In the genomic region with DNA sequence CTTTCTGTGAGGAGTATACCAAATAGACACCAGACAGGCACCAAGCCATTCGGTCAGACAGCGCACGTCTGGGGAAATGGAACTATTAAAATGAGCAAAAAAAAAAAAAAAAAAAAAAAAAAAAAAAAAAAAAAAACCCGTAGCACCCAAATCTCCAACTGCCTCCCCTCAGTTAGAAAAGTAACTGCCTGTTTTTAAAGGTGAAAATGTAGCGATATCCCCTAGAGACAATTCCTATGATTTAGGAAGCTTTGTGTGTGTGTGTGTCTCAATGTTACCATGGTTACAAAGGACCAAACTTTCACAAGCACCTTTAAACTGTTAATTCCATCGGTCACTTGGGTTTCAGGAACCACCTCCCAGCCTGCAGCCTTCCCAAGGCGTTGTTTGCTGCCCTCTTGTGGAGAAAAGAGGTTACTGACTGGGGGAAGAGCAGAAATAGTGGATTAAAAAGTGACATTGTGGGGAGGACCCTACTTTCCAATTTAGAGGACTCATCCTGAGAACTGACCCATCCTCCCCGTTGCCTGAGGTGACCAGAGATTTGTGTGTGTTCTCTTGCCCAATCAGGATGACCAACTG, we compare ENCODE assay signal across 8 mouse cellular contexts. TPM values are rescaled to one million over a fixed set of nuclear protein-coding genes. Genes with fewer than 3 reads are reported as not detected.
A peak's percentile ranks its signal among the peaks of the same experiment; 100 is the strongest.
DNase-seq lines count a peak whose midpoint lies in the region; ATAC-seq and TF ChIP-seq lines count a peak whose summit lies in the region.
"Had no signal": no experiment of that assay in that cellular context is flagged by ENCODE, and none has a peak within 500 bp of the region (broad histone marks: within the 10 kb centered on the region; RNA-seq: fewer than 3 reads in every experiment).

No protein-coding gene starts in this region.

- no peak overlapping the region for H3K27ac ChIP-seq in limb, embryonic 14.5 days (replicated peaks; ENCODE audit: low read depth, low read length)
- H3K27ac ChIP-seq: hindbrain, embryonic 15.5 days had no signal

- no peak for TF ChIP-seq POLR2A in limb, embryonic 14.5 days (IDR thresholded peaks at IDR 0.05; ENCODE audit: borderline replicate concordance, extremely low read depth, insufficient read depth, insufficient read length)

- H3K9me3 ChIP-seq in limb, embryonic 14.5 days (ENCODE audit: control insufficient read depth, low read length) = no peaks in the 10 kb centered on the region
- H3K9me3 ChIP-seq: hindbrain, embryonic 15.5 days had no signal

- H3K36me3 ChIP-seq in limb, embryonic 14.5 days (ENCODE audit: control insufficient read depth, insufficient read depth, low read length) = no peaks in the 10 kb centered on the region
- H3K36me3 ChIP-seq: hindbrain, embryonic 15.5 days had no signal

- H3K4me2 ChIP-seq in limb, embryonic 14.5 days (replicated peaks; ENCODE audit: low read depth, low read length, severe bottlenecking) = no peak overlapping the region
- H3K4me2 ChIP-seq: hindbrain, embryonic 15.5 days had no signal

- H3K4me1 ChIP-seq in limb, embryonic 14.5 days (ENCODE audit: control insufficient read depth, insufficient read depth, low read length) = no peaks in the 10 kb centered on the region
- H3K4me1 ChIP-seq: hindbrain, embryonic 15.5 days had no signal

- no peak overlapping the region for H3K4me3 ChIP-seq in limb, embryonic 14.5 days (replicated peaks; ENCODE audit: low read length)
- H3K4me3 ChIP-seq: hindbrain, embryonic 15.5 days had no signal

- WGBS in limb, embryonic 14.5 days = 28% methylated on average over 8 of the region's 8 CpGs

- H3K9ac ChIP-seq in limb, embryonic 14.5 days (ENCODE audit: low read depth, low read length, severe bottlenecking) = no peak overlapping the region
- H3K9ac ChIP-seq: hindbrain, embryonic 15.5 days had no signal

- peak; percentile 50 for DNase-seq in urinary bladder, postnatal 14 days (ENCODE audit: low spot score)
- DNase-seq in urinary bladder, postnatal 10 days (ENCODE audit: low spot score) = no peak
- DNase-seq in adrenal gland, adult 8-10 months = peak; percentile 7
- DNase-seq in embryo, embryonic 10.5 days (ENCODE audit: low spot score) = peak; percentile 87
- DNase-seq in induced T-regulatory cell, adult 2 months (ENCODE audit: low read depth) = peak; percentile 74
- DNase-seq in limb, embryonic 14.5 days (ENCODE audit: low spot score) = peak; percentile 53
- DNase-seq in right cerebral cortex, postnatal 10 days (ENCODE audit: low spot score in 2 of 2) = peak; percentile 66 to 74

- ATAC-seq in limb, embryonic 14.5 days (ENCODE audit: low FRiP score, low read depth) = no peak

- H3K27me3 ChIP-seq in limb, embryonic 14.5 days (ENCODE audit: control insufficient read depth, insufficient read depth, low read length) = no peaks in the 10 kb centered on the region

RNA-seq across cellular contexts. Expression of gene Fam19a4, which starts 53.6 kb away (rescaled TPM):
- 1 to 10 TPM in 2 of 4 experiments, under 1 TPM in 2; 0.70 to 2.8 (median 1.2) TPM for total RNA-seq in adrenal gland, adult 8-10 months (2022)
- 0.29 and 0.31 TPM in 2 replicates for polyA plus RNA-seq in limb, embryonic 14.5 days (2012; rRNA removed)
- polyA plus RNA-seq in limb, embryonic 14.5 days (2014; fragmentation: Nextera tagmentation; extraction: Ambion mirVana) = 0.28 and 0.43 TPM in 2 replicates
